Mouse (Mus musculus): Measurements from ENCODE around the gene Gm29276.
"Not testable (repeated sequence)": the region's sequence is repeated elsewhere in the genome, so short reads cannot be mapped to it uniquely, and the experiment has no call there.

The Gm29276 gene

GRCm38 (mm10) chrY:42582150-42582549 lies at the start of gene Gm29276:
Gene Gm29276 (minus strand): TSS chrY:42582250.
- not testable (repeated sequence) for DNase-seq (ENCODE audit: low spot score in 2 of 2)

All from spleen, postnatal 14 days (tissue).